Mouse (Mus musculus) stomach, postnatal 0 days (tissue): ENCODE data around the gene Magix. TPM values are rescaled to one million over a fixed set of nuclear protein-coding genes. Genes with fewer than 3 reads are reported as not detected.
A peak's percentile ranks its signal among the peaks of the same experiment; 100 is the strongest.

ENCODE experiments used
- ATAC-seq: fragments of 200-750 bp; cut with Nextera tagmentation; 2 replicates; pipeline ENCODE4 v1.8.0; 2017; ENCODE audit not compliant: low FRiP score, low TSS enrichment
- DNase-seq: peaks from one replicate; pipeline ENCODE4 v3.0.0-alpha.2; 2016; ENCODE audit warnings: low spot score
- H3K27ac ChIP-seq: fragments of 300-500 bp; sonication (generic); replicated peaks from 2 replicates; pipeline ENCODE4 v1.5.1; 2014; ENCODE audit warnings: mild to moderate bottlenecking, control low read depth
- H3K27me3 ChIP-seq: fragments of 300-500 bp; sonication (generic); 2 replicates; pipeline ENCODE4 v1.6.1; 2014; ENCODE audit warnings: low read length; ENCODE audit not compliant: control insufficient read depth, insufficient read depth
- H3K36me3 ChIP-seq: fragments of 300-500 bp; sonication (generic); 2 replicates; pipeline ENCODE4 v1.6.1; 2014; ENCODE audit warnings: low read length, mixed read lengths; ENCODE audit not compliant: control insufficient read depth, insufficient read depth
- H3K4me1 ChIP-seq: fragments of 300-500 bp; sonication (generic); replicated peaks from 2 replicates; pipeline ENCODE4 v1.6.1; 2014; ENCODE audit warnings: antibody characterized with exemption; ENCODE audit not compliant: control insufficient read depth, insufficient read depth
- H3K4me2 ChIP-seq: fragments of 300-500 bp; sonication (generic); replicated peaks from 2 replicates; pipeline ENCODE4 v1.6.1; 2014; ENCODE audit warnings: low read depth, mild to moderate bottlenecking, control low read depth, moderate library complexity
- H3K4me3 ChIP-seq: fragments of 300-500 bp; sonication (generic); 2 replicates; pipeline ENCODE4 v1.5.1; 2014; ENCODE audit warnings: low read depth, low read length, control low read depth
- H3K9ac ChIP-seq: fragments of 300-500 bp; sonication (generic); 2 replicates; pipeline ENCODE4 v1.6.1; 2014; ENCODE audit warnings: mild to moderate bottlenecking, low read length, control low read depth, mixed read lengths
- H3K9me3 ChIP-seq: fragments of 300-500 bp; sonication (generic); 2 replicates; pipeline ENCODE4 v1.6.1; 2016; ENCODE audit warnings: low read length; ENCODE audit not compliant: control insufficient read depth
- CTCF ChIP-seq: IDR thresholded peaks from 2 replicates; pipeline ENCODE4 v1.5.1; 2016; ENCODE audit warnings: antibody characterized with exemption, low read depth, mild to moderate bottlenecking, moderate library complexity
- EP300 ChIP-seq: optimal IDR thresholded peaks from 2 replicates; pipeline ENCODE3; 2016; ENCODE audit warnings: antibody characterized with exemption
- WGBS: fragments of 180-500 bp; shearing (Covaris S2); extraction: QIAGEN DNeasy Blood & Tissue Kit; methylation state at CpG from one replicate; pipeline ENCODE4 v1.1.7; 2014; 5-methylcytosine and 5-hydroxymethylcytosine counted together
- polyA plus RNA-seq: library from polyadenylated mRNA; unstranded; fragments of >200 nt; fragmentation: Nextera tagmentation; extraction: Ambion mirVana; gene quantifications from 2 replicates; pipeline ENCODE4 v1.2.1, GENCODE M21; 2015

Gene Magix
- polyA plus RNA-seq, 1 experiment from 2014 or later = 0.95 TPM

DNA sequence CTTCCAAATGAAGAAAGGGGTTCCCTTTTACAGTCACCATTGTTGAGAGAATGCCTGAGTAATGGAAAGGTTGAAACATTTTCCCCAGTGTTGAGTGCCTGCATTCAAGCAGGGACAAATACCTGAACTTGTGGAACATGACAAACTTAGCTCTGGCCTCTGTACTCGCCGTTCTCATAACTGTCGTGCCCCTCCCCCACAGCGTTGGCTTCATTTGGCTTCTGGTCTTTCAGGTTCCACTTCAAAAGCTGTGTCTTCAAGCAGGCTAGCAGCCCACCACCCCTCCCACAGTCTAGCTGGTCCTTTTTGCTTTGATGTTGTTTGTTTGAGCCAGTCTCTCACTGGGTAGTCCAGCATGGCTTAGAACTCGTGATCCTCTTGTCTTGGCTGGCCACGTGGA lies 8.3 kb downstream of the Magix start:
- Histone ChIP-seq H3K4me2 (no peak overlapping the region), H3K9me3 (no peaks in the 10 kb centered on the region), H3K27me3 (no peaks in the 10 kb centered on the region), H3K4me3 (no peak overlapping the region), H3K4me1 (no peaks in the 10 kb centered on the region), H3K27ac (no peak overlapping the region), H3K36me3 (no peaks in the 10 kb centered on the region), H3K9ac (no peak overlapping the region)
- TF ChIP-seq CTCF (no peak), EP300 (no peak)
- ATAC-seq (no peak), DNase-seq (peak; percentile 22)
- 36% methylated on average over 6 of the region's 6 CpGs for whole genome bisulfite sequencing

DNA sequence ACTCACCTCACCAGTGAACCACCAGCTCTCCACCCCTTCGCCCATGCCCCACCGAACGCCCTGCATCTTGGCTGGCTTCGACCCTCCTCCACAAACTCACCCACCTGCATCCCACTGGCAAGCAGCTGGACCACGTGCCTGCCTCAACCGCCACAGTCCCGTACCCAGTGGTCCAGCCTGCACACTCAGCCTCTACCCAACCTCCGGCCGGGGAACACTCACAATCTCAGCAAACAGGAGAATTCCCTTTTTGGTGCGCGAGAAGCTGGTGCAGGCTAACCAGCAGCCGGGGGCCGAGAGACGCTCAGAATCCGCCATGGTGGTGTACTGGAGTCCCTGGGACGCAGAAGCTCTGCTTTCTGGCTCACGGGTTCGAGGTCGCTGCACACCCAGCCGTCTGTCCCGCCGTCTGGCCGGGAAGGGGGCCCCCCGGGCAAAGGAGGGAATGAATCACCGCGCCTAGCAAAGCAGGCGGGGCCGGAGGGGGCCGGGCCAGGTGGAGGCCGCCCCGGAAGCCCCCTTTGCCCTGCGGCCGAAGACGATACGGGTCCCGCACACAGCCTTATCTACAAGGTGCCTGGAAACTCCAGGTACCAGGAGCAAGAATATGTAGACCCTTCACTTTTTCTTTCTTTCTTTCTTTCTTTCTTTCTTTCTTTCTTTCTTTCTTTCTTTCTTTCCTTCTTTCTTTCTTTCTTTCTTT lies 10.0 kb downstream of the Magix start, which contains the start of gene Plp2:
Plp2 (minus strand) TSS at position 470 of the 703 bp plus-strand sequence.
- ATAC-seq = peak; percentile 60
- Histone ChIP-seq H3K9me3 (no peaks in the 10 kb centered on the region), H3K4me2 (peak within 1 kb of the TSS; percentile 50), H3K27me3 (no peaks in the 10 kb centered on the region), H3K4me1 (no peaks in the 10 kb centered on the region), H3K9ac (peak within 1 kb of the TSS; percentile 60), H3K4me3 (peak within 1 kb of the TSS; percentile 55), H3K36me3 (no peaks in the 10 kb centered on the region), H3K27ac (peak within 1 kb of the TSS; percentile 86)
- 14% methylated on average over 26 of the region's 36 CpGs for WGBS
- TF ChIP-seq CTCF (no peak), EP300 (no peak)
- peak; percentile 72 for DNase-seq

DNA sequence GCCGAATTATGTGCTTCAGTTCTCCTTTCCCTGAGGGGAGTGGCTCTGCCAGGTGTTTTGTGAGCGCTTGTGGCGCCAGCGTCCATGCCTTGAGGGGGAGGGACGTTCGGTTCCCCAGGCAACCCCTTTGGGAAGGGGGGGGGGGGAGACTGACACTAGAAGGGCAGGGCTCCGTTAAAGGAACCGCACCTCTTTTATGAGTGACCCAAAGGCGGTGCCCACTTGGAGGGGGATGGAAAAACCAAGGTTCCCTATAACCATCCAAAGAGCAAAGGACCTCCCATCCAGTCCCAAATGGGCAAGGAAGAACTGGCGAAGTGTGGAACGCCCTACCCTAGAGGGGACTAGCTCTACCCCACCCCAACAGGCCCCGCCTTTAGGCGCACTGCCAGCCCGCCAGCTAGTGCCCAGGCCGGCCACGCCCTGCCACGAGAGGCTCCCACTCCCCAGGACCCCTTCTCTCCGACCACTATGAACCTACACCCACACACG lies 10.6 kb downstream of the Magix start:
- H3K9ac ChIP-seq = peak overlapping the region; percentile 60
- no peaks in the 10 kb centered on the region for H3K36me3 ChIP-seq
- ATAC-seq (peak; percentile 74), DNase-seq (peak; percentile 83)
- H3K4me1 ChIP-seq = no peaks in the 10 kb centered on the region
- TF ChIP-seq CTCF (no peak), EP300 (no peak)
- no peaks in the 10 kb centered on the region for H3K9me3 ChIP-seq
- peak overlapping the region; percentile 86 for H3K27ac ChIP-seq
- H3K4me2 ChIP-seq = peak overlapping the region; percentile 50
- no peaks in the 10 kb centered on the region for H3K27me3 ChIP-seq
- WGBS = 11% methylated on average over 15 of the region's 19 CpGs
- peak overlapping the region; percentile 55 for H3K4me3 ChIP-seq

DNA sequence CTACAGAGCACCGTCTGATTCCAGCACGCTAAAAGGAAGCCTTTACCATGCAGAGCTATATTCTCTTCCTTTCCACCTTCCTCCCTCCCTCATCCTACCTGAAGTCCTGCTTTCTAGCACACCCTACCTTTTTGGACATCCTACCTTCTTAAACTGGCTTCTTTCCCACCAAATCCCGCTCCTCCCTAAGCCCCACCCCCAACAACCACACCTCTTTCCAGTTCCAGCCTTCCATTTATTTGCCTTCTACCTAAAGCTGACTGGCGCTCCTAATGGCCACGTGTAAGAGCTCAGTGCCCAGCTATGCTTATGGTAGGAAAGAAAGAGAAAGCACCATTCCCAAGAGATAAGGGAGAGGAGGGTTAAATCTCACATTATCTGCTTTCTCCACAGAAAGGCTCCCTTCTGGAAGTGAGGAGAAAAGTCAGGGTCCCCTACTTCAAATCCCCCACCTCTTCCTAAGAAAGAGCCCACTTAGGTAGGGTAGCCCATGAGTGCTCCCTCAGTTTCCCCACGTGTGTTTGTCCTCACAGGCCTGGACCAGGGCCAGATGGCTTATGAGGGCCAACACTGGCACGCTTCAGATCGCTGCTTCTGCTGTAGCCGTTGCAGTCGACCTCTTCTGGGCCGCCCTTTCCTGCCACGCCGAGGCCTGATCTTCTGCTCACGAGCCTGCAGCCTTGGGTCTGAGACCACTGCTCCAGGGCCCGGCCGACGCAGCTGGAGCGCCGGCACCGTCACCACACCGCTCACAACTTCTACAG lies 15.1 kb downstream of the Magix start:
- peak; percentile 36 for DNase-seq
- Histone ChIP-seq H3K9ac (no peak overlapping the region), H3K9me3 (no peaks in the 10 kb centered on the region), H3K4me3 (no peak overlapping the region), H3K36me3 (no peaks in the 10 kb centered on the region), H3K27me3 (no peaks in the 10 kb centered on the region), H3K27ac (no peak overlapping the region), H3K4me1 (no peaks in the 10 kb centered on the region), H3K4me2 (no peak overlapping the region)
- 61% methylated on average over 20 of the region's 21 CpGs for WGBS
- no peak for ATAC-seq
- TF ChIP-seq CTCF (no peak), EP300 (no peak)

GRCm38 (mm10) chrX:7664791-7665190 lies 16.3 kb downstream of the Magix start:
- Histone ChIP-seq H3K4me1 (no peaks in the 10 kb centered on the region), H3K9me3 (no peaks in the 10 kb centered on the region), H3K27ac (no peak overlapping the region), H3K27me3 (no peaks in the 10 kb centered on the region), H3K4me3 (no peak overlapping the region), H3K9ac (no peak overlapping the region), H3K36me3 (no peaks in the 10 kb centered on the region), H3K4me2 (no peak overlapping the region)
- TF ChIP-seq CTCF = no peak
- no peak for TF ChIP-seq EP300
- no peak for ATAC-seq
- no peak for DNase-seq
- WGBS = 93% methylated on average over 9 of the region's 11 CpGs

GRCm38 (mm10) chrX:7662936-7663335 lies 18.1 kb downstream of the Magix start:
- Histone ChIP-seq H3K9ac (no peak overlapping the region), H3K4me3 (no peak overlapping the region), H3K36me3 (no peaks in the 10 kb centered on the region), H3K9me3 (no peaks in the 10 kb centered on the region), H3K27ac (no peak overlapping the region), H3K27me3 (no peaks in the 10 kb centered on the region), H3K4me1 (no peaks in the 10 kb centered on the region), H3K4me2 (no peak overlapping the region)
- WGBS = 70% methylated on average over 3 of the region's 3 CpGs
- ATAC-seq = no peak
- DNase-seq = no peak
- TF ChIP-seq CTCF (no peak), EP300 (no peak)
